Mouse (Mus musculus): ENCODE measurements around the gene Ssh3.

The Ssh3 gene
- long read RNA-seq, experiment 1, partial matches to known transcripts: 0 of 5 reads
- long read RNA-seq, experiment 1, other reads (novel, unspliced or antisense): 3 of 5 reads
- long read RNA-seq, experiment 2, partial matches to known transcripts: 0 of 3 reads
- long read RNA-seq, experiment 2, other reads (novel, unspliced or antisense): 0 of 3 reads

DNA sequence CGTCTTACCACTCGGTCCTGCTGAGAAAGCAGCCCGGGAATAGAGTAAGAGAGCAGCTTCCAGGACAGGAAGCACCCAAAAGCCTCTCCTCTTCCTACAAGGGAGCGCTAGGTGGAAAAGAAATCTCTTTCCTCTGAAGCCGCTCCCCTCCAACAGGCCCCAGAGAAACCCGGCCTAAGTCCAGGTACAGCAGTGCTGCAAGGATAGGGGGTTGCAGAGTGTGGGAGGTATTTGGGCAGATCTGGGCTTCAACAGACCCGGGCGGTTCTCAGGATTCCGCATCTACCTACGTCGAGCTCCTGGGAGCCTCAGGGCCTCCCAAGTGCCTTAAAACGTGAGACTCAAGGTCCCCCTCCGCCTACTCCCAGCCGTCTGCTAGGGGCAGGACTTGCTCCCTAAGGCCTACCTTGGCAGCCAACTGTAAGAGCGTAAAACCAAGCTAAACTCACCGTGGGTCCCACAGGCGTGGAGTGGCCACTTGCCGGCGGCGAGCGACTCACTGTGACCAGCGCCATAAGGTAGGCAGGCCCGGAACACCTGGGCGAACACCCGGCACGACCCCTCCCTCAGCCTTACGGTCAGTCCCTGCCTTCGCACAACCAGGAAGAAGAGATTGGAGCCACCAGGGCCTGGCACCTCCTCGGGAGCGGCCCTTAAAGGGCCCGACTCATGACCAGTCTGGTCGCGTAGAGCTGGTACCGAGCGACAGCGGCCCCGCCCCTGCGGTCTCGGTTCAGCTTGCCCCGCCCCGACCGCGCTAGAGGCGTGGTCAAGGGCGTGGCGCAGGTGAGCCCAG lies at the start of gene Ssh3:
Ssh3 (minus strand) TSS at position 615 of the 796 bp plus-strand sequence.
- intact Hi-C loops (cut with DNase I): no loop called here

- intact Hi-C loops (cut with DNase I): no loop called here
These were observed 48.2 kb upstream of the Ssh3 start for GRCm38 (mm10) chr19:4317181-4317580.

- intact Hi-C loops (cut with DNase I): no loop called here
These were observed 46.4 kb upstream of the Ssh3 start for GRCm38 (mm10) chr19:4315223-4315944.

GRCm38 (mm10) chr19:4309776-4310185 lies 40.8 kb upstream of the Ssh3 start:
- intact Hi-C loops (cut with DNase I): loop anchor here (1.0 kb wide), 2 partner anchors 49 to 53 kb away; no protein-coding TSS in a partner anchor

- intact Hi-C loops (cut with DNase I): no loop called here
These were observed 40.3 kb upstream of the Ssh3 start for GRCm38 (mm10) chr19:4309302-4309701.

- intact Hi-C loops (cut with DNase I): no loop called here
These were observed 37.2 kb upstream of the Ssh3 start, which contains the start of gene Grk2 for GRCm38 (mm10) chr19:4306190-4306577. Gene Grk2 (minus strand): TSS chr19:4306222.

DNA sequence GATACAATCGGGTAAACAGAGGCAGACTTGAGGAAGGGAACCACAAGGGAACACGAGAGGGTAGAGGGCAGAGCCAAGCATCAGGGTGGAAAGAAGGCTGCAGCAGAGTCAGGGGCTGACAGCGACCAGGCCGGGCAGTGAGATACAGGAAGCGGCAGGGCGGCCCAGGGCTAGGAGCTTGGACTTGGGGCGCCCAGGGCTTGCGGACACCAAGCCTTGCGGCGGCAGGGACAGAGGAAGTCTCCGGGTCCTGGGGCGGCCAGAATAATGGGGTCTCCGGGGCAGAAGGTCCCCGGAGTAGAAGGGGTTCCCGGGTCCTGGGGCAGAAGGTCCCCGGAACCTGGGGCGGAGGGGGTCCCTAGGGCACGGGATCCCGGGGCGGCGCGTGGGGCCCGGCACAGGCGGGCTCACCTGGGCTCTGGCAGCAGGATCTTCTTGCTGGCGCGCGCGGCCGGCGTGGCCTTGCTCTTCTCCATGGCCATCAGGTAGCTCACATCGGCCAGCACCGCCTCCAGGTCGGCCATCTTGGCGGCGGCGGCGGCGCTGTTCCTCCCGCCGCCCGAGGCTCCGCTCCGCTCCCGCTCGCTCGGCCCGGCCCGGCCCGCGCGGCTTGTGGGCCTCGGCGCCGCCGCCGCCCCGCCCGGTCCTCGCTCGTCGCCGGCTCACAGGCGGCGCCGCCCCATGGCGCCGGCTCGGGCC lies 36.7 kb upstream of the Ssh3 start:
- intact Hi-C loops (cut with DNase I): no loop called here

DNA sequence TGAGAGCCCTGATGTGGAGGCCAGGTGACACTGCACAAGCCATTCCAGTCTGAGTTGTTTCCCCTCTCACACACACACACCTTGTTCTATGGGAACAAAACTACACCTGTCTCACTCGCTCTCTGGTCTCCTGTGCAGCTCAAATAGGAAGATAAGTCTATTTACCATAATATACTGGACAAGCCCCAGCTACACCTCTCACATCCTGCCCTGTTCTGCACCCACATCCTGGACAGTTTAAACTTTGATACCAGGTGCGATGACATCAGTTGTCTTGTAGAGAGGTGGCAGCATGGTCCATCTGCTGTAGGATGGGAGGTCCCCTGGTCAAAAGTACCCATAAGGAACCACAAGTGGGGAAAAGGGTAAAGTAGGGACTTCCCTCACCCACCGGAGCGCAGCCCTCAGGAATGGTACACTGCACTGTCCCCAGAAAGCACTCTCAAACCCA lies 35.9 kb upstream of the Ssh3 start:
- intact Hi-C loops (cut with DNase I): no loop called here

- intact Hi-C loops (cut with DNase I): no loop called here
These were observed 35.4 kb upstream of the Ssh3 start for GRCm38 (mm10) chr19:4304251-4304821.

DNA sequence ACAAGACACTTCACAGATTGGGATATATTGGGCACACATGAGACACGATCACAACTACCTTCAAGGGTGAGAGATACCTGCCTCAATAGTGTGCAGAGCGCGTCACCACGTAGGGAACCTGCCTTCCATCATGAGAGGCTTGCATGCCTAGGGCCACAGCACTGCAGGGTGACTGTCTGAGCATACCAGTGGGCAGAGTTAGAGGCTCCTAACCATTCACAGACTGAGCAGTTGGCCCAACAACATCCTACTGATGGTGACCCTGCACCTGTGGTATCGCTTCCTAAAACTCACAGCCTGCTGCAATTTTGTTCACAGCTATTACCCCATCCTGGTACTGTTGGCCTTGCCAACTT lies 34.6 kb upstream of the Ssh3 start:
- intact Hi-C loops (cut with DNase I): no loop called here

GRCm38 (mm10) chr19:4302936-4303639 lies 34.1 kb upstream of the Ssh3 start:
- intact Hi-C loops (cut with DNase I): no loop called here

GRCm38 (mm10) chr19:4301735-4302651 lies 33.0 kb upstream of the Ssh3 start:
- intact Hi-C loops (cut with DNase I): no loop called here

GRCm38 (mm10) chr19:4300852-4301734 lies 32.1 kb upstream of the Ssh3 start:
- intact Hi-C loops (cut with DNase I): no loop called here

DNA sequence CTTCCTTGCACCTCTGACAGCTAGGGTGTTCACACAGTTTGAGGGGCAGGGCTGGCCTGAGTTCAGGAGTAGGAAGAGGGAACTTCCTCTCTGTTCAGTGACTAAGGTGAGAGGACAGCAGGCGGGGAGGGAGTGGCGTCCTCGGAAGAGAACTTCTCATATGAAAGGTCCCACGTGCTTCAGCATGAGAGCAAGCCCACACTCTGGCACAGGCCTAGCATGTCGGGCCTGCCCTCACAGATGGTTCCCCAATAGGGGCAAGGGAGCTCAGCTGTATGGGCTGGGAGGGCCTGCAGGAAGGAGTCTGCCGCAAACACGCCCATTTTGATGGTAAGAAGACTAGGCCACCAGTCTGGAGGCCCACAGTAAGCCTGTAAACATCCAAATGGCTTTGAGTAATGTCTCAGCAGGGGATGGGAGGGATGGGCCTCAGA lies 31.3 kb upstream of the Ssh3 start:
- intact Hi-C loops (cut with DNase I): no loop called here

GRCm38 (mm10) chr19:4299574-4300270 lies 30.7 kb upstream of the Ssh3 start:
- intact Hi-C loops (cut with DNase I): no loop called here

GRCm38 (mm10) chr19:4299126-4299525 lies 30.1 kb upstream of the Ssh3 start:
- intact Hi-C loops (cut with DNase I): no loop called here

DNA sequence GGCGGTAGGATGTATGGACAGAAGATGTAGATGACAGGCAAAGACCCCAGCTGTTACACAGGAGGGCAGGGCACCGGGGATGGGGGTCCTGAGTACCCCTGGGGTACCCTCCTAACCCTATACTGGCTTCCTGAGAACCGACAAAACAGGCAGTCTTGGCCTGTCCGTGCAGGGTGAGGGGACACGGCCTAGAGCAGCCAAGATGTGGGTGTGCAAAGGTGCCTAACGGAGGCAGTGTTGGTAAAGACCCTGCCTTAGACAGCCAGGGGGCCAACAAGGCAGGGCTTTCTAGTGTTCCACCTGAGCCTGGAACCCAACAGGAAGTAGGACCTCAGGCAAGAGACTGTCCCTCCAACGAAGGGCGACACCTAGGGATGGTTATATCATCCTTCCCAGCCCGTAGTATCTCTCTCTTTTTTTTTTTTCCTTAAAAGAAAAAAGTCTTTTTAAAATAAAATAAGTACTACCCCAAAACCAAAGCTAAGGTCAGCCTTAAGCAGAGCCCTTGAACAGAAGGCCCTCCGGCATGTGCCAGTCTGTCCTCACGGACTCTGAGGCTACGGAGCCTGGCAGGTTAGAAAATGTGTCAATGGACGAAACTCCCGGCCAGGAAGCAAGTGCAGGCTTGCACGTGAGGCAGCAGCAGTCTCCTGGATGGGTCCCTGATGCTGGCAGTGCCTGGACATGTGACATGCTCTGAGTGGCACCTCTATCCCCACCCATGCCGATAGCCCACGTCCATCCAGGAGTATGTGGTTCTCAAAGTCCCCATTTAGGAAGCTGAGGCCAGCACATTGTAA lies 29.5 kb upstream of the Ssh3 start:
- intact Hi-C loops (cut with DNase I): no loop called here
